Mouse (Mus musculus) adrenal gland, adult 2 months (tissue): Measurements from ENCODE around the gene Rbak. TPM values are rescaled to one million over a fixed set of nuclear protein-coding genes. Genes with fewer than 3 reads are reported as not detected.
"Not testable (repeated sequence)": the region's sequence is repeated elsewhere in the genome, so short reads cannot be mapped to it uniquely, and the experiment has no call there.

Source experiments
- DNase-seq: peaks from one replicate; pipeline ENCODE4 v3.0.0; 2021
- long read RNA-seq: library from polyadenylated mRNA; stranded (forward); transcript quantifications from one replicate; pipeline ENCODE4 v2.0.0, GENCODE M21; 2021
- polyA plus RNA-seq: library from polyadenylated mRNA; depleted of rRNA; stranded (reverse); fragments of >200 nt; gene quantifications from 2 replicates; pipeline ENCODE4 v1.2.3, GENCODE M21; 2012; rRNA removed
- total RNA-seq, 2 experiments: library from RNA; stranded (reverse); gene quantifications; 2 replicates each; pipeline ENCODE4 v1.2.3; 2021

Gene Rbak
- total RNA-seq (10 to 100 TPM in 1 of 2 experiments, 1 to 10 TPM in 1; 8.9 to 12.8 TPM), polyA plus RNA-seq (3.7 and 5.9 TPM in 2 replicates)
- long read RNA-seq, transcript Rbak-201 (5 exons, 3,335 nt) = major isoform, 5 of 7 reads
- long read RNA-seq, partial matches to known transcripts = 0 of 7 reads
- long read RNA-seq, other reads (novel, unspliced or antisense) = 2 of 7 reads

GRCm38 (mm10) chr5:143180255-143181076 lies at the start of gene Rbak, which contains the start of gene Spdye4b:
Gene Rbak, minus strand, starts transcription at chr5:143180775.
Gene Spdye4b, plus strand, starts transcription at chr5:143181017.
- peak; percentile 95 for DNase-seq

GRCm38 (mm10) chr5:143226790-143227189 lies 46.2 kb upstream of the Rbak start, which contains the start of gene Spdye4a:
Gene Spdye4a, minus strand, starts transcription at chr5:143226890.
- DNase-seq = no peak

GRCm38 (mm10) chr5:143222287-143222686 lies 41.7 kb upstream of the Rbak start:
- no peak for DNase-seq

- DNase-seq = no peak
Observed at GRCm38 (mm10) chr5:143220996-143221395, 40.4 kb upstream of the Rbak start.

GRCm38 (mm10) chr5:143213832-143214231 lies 33.3 kb upstream of the Rbak start:
- DNase-seq = no peak

GRCm38 (mm10) chr5:143205015-143205414 lies 24.4 kb upstream of the Rbak start:
- no peak for DNase-seq

GRCm38 (mm10) chr5:143196506-143196905 lies 15.9 kb upstream of the Rbak start:
- peak; percentile 64 for DNase-seq

- no peak for DNase-seq
Observed at GRCm38 (mm10) chr5:143195166-143195565, 14.6 kb upstream of the Rbak start.

GRCm38 (mm10) chr5:143194747-143195146 lies 14.2 kb upstream of the Rbak start:
- DNase-seq = not testable (repeated sequence)

- no peak for DNase-seq
Observed at GRCm38 (mm10) chr5:143192806-143193205, 12.2 kb upstream of the Rbak start.

GRCm38 (mm10) chr5:143188014-143188413 lies 7.4 kb upstream of the Rbak start:
- DNase-seq = not testable (repeated sequence)

GRCm38 (mm10) chr5:143179179-143179578 lies 1.4 kb downstream of the Rbak start:
- DNase-seq = no peak

- peak; percentile 52 for DNase-seq
Observed at GRCm38 (mm10) chr5:143177541-143178200, 2.9 kb downstream of the Rbak start.

GRCm38 (mm10) chr5:143175970-143176369 lies 4.6 kb downstream of the Rbak start:
- DNase-seq = no peak

GRCm38 (mm10) chr5:143165508-143166070 lies 15.0 kb downstream of the Rbak start:
- no peak for DNase-seq

GRCm38 (mm10) chr5:143155534-143155933 lies 25.0 kb downstream of the Rbak start:
- DNase-seq = no peak

GRCm38 (mm10) chr5:143153756-143154155 lies 26.8 kb downstream of the Rbak start:
- no peak for DNase-seq

- no peak for DNase-seq
Observed at GRCm38 (mm10) chr5:143150044-143150443, 30.5 kb downstream of the Rbak start.

- no peak for DNase-seq
Observed at GRCm38 (mm10) chr5:143149536-143149935, 31.0 kb downstream of the Rbak start.

GRCm38 (mm10) chr5:143148661-143149060 lies 31.9 kb downstream of the Rbak start:
- DNase-seq = no peak

- DNase-seq = no peak
Observed at GRCm38 (mm10) chr5:143147481-143147880, 33.1 kb downstream of the Rbak start, which contains the start of gene Olfr718-ps1. Gene Olfr718-ps1, minus strand, starts transcription at chr5:143147581.

GRCm38 (mm10) chr5:143137580-143137979 lies 43.0 kb downstream of the Rbak start:
- DNase-seq = peak; percentile 4
